Mouse (Mus musculus): Measurements from ENCODE around the gene Kank2. TPM values are rescaled to one million over a fixed set of nuclear protein-coding genes. Genes with fewer than 3 reads are reported as not detected.
"Not testable (repeated sequence)": the region's sequence is repeated elsewhere in the genome, so short reads cannot be mapped to it uniquely, and the experiment has no call there.

Gene Kank2
- total RNA-seq, 2 experiments from 2014 or later = 14.3 to 17.5 TPM

DNA sequence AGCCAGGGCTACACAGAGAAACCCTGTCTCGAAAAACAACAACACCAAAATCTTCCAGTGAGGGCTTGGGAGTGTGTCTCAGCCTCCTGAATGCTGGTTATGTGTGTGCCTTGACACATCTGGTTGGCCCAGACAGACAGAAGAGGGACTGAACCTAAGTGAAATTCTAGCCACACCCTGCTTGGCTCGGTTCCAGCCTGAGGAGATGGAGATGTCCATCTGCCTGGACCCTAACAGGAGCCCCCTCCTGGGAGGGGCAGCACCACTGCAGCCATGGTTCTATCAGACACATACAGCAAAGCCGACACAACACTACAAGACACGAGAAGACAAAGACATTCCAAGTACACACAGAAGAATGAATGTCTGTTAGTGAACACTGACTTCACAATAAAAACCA lies 19.6 kb upstream of the Kank2 start:
- DNase-seq = no peak

DNA sequence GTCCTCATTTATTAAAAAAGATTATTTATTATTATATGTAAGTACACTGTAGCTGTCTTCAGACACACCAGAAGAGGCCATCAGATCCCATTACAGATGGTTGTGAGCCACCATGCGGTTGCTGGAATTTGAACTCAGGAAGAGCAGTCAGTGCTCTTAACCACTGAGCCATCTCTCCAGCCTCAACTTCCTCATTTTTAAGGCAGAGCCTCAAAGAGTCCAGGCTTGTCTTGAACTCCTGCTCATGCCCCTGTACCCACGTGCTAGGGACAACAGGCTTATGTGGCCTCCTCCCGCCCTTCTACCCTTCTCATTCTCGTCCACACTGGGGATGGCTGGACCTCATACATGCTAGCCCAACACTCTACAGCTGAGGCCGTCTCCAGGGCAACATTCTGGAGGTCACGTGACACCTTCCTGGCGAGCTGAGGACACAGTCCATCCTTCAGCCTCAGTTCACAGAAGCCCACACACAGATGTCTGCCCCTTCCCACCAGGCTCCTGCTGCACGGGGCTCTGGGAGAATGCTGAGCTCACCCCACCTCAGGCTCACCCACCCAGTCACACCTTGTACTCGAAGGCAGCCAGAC lies 18.3 kb upstream of the Kank2 start:
- no peak for DNase-seq

DNA sequence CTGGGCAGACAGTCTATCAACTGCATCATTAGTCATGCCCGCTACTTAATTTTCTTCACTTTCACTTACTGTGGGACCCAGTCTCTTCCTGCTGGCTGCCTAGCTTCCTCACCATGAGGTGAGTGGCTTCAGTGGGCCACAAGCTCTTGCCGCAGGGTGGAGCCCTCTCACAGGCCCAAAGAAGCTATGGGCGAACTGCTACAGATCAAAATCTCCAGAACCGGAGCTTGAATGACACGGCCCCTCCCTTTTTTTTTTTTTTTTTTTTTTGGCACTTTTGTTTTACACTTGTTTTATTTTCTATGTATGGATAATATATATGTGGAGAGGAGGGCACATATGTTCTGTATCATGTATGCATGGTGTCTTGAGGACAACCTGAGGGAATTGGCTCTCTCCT lies 12.6 kb upstream of the Kank2 start:
- no peak for DNase-seq

DNA sequence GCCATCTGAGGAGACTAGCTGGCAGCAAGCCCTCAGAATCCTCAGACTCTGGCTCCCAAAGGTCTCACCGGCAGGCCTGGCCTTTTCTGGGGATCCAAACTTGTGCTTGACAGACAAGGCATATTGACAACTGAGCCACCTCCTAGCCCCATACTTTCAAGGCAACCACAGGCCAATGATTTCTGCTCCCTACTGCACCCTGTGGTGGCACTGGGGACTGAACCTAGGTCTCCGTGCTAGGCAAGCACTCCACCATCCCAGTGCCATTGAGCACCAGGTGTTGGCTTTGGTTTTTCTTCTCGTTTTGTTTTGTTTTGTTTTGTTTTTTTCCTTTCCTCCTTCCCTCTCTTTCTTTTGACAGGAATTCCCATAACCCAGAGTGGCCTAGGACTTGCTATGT lies 10.0 kb upstream of the Kank2 start:
- no peak for DNase-seq

DNA sequence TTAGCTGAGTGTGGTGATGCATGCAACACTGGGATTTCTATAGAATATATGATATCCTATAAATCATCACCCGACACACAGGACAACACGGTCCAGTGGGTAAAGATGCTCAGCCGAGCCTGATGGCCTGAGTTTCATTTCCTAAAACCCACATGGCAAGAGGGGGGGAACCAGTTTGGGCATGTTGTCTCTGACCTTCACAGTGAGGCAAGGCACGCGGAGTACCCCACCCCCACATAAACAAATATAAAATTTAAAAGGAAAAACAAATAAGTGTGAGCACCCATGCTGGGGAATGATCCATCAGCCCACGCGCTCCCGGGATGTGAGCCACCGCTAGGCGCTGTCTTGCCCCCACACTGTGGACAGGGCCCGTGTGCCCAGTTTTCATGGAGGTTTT lies 8.4 kb upstream of the Kank2 start:
- no peak for DNase-seq

DNA sequence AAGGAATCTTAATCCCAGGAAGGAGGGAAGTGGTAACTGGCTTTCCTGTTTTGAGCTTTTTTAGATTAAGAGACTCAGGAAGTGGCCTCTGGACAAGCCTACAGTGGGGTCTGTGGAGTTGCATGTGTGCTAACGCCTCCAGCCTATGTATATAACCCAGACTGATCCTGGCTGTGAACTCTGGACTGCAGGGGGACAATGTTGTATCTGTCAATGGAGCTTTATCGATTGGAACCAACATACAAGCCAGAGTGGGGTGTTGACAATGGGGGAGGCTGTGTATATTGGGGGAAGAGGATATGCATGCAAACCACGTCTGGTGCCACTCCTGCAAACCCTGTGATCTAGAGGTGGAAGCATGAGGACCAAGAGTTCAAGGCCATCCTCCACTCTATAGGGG lies 7.8 kb upstream of the Kank2 start:
- no peak for DNase-seq

DNA sequence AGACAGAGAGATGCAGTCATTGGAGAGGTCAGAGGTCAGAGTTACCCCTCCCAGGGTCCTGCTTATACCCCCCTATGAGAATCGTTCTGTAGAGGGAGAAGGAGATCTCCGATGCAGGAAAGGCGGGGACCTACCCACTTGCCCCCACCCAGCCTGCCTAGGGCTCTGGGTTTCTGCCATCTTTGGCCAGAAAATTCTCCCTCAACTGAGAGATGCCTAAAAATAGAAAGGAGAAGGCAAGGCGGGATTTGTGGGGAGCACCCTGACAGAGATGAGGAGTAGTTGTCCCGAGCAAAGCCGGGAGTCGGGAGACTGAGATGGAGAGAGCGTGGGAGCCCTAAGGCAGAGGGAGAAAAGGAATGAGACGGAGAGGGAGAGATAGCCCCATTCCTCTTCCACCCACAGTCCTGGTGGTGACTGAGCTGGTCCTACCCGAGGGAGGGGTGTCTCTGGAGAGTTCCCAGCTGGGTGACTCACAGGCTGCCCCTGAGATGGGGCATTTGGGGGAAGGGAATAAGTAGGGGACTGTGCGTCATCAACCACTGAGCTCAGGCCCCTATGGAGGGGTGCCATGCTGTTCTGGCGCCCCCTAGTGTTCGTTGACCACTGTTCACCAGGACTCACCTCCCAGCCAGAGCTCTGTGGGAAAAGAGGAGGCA lies 5.6 kb upstream of the Kank2 start:
- peak; percentile 68 for DNase-seq

DNA sequence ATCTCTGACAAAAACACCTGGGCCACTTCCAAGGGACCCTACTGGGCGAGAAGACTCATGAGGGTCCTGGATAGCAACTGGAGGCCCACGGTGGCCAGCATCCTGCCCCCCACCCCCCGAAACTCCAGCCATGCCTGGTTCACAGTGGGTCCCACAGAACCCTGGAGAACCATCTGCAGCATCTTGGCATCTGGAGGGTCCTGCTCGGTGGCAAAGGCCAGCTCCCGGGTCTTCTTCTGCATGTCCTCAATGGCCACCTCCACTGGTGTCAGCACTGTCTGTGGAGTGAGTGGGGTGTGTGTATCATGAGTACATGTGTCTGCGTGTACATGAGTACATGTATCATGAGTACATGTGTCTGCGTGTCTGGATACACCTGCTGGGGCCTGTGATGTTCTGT lies 3.0 kb upstream of the Kank2 start:
- no peak for DNase-seq

DNA sequence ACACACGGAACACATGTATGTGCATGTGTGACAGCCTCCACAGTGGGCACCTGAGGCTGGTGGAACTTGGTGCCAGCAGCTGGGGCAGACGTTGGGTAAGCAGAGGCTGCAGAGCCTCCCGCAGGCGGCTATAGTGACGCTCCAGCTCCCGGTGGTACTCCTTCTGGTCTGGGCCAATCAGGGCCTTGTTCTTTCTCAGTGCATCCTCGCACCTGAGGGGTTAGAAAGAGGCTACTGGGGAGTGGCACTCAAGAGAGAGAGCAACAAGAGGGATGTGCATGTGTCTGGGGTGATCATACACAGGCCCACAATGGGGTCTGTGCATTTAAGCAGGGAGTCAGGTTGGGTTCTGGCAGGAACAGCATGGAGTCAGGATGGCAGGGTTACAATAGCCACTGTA lies 2.6 kb upstream of the Kank2 start:
- DNase-seq = no peak

DNA sequence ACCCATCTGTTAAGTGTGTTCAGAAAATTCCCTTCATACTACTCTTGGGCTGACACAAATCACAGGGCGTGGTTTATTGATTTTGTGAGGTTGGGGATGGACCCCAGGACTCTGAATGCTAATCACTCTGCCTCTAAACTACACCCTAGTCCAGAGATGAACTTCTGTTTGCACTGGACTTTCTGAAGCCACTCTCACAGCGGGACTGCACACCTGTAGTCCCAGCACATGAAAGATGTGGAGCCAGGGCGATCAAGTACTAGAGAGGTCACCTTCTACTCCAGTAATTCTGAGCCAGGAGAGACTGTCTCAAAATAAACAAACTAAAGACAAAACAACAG lies 436 bp upstream of the Kank2 start:
- no peak for DNase-seq

DNA sequence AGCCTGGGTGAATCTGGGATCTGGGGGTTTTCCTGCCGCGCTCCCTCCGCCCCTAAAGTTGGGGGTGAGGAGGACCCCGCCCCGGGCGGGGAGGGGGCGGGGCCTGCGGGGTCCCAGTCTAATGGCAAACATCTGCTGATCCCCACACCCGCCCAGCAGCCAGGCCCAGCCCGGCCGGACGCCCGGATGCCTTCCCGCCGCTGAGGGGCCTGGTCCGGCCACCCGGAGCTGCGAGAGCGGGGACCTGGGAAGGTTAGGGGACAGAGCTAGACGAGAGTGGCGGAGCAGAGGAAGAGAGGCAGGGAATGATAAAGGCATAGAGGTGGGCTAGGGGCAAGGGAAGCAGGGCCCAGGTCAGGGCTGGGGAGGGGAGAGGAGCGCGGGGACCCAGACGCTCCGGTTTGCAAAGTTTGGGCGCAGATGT lies 611 bp downstream of the Kank2 start:
- peak; percentile 81 for DNase-seq

DNA sequence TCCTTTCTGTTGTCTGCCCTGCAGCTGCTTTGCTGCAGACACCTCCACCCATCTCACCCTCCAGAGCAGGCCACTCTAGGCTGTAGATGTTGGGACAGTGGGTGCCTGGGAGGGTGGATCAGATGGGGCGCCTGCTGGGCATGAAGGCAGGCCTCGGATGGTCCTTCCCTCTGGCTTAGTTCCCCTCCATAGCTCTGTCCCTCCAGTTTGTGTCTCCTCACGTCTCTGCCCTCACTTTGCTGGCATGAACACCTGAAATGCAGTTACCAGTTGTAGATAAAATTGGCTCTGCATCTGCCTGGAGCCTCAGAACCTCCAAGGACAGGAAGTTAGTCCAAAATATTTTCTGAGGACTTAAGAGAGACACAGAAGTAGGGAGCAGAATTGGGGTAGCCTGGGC lies 1.6 kb downstream of the Kank2 start:
- DNase-seq = no peak

DNA sequence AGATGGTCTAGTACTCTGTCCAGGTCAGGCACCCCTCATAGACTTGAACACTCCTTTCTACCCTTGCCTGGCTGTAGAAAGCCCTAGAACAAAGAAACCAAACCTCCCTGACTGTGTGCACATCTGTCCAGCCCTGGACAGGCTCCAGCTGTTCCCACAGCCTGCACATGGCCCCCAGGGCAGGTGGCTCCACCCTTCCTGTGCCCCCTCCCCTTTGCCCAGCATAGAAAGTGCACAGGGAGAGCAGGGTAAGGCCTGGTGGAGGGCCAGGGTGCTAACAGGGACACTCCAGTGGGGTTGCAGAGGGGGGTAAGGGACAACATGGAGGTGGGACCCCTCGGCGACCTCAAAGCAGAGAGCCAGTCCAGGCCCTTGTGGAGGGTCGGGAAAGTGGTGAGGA lies 2.3 kb downstream of the Kank2 start:
- DNase-seq = no peak

DNA sequence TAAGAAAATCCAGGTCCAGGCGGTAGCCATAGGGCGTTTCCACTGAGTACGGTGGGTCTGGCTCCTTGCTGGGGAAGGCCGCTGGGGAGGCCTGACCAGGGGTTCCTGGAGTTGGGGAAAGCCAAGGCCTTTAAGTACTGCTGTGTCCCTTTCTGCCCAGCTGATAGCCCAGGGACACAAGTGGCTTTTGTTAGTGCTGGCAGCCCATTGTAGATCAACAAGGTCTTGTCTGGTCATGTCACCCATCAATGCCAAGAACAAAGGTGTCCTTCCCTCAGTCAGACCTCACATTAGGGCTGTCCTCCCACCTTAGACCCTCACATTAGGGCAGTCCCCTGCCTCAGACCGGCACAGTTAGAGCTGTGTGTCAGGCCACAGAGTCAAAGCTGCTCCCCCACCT lies 3.0 kb downstream of the Kank2 start:
- no peak for DNase-seq

DNA sequence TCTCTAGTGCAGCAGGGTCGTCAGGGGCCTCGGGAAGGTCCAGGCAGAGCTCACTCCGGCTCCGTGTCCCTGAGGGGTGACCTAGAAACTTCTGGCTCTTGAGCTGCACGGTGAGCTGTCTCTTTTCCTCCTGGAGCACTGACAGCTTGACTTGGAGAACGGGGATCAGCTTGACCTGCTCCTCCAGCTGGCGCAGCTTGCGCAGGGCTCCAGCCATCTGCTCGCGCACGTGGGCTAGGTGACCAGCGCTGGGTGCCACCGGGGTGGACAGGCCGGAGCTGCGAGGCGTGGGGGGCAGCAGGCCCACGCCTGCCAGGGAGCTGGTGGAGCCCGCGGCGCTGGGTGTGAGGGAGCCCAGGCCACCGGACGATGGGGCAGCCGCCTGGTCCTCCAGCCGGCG lies 3.6 kb downstream of the Kank2 start:
- no peak for DNase-seq

DNA sequence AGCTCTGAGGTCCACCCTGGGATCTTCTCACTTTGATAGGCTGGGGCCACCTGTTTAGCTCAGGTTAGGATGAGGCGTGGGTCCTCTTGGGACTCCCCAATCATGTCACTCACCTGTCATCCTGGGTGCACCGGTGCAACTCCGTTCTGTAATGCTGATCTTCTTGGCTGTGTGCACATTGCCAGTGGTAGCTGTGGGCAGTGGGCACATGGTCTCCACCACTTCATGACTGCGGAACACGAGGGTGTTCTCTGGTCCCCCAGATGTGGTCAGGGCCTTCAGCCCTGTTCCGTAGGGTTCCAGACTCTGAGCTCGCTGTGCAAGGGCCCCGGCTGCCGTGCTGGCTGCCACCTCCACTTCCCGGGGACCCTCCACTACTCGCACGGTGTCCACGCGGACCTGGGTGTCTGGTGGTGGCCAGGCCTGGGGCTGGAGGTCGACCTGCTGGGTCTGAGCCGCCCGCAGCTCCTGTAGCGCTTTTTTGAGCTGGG lies 4.2 kb downstream of the Kank2 start:
- DNase-seq = no peak

DNA sequence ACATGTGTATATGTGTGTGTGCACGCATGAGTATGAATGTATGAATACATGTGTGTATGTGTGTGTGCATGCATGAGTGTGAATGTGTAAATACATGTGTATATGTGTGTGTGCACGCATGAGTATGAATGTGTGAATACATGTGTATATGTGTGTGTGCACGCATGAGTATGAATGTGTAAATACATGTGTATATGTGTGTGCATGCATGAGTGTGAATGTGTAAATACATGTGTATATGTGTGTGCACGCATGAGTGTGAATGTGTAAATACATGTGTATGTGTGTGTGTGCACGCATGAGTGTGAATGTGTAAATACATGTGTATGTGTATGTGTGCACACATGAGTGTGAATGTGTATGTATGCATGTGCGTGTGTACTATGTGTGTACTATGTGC lies 5.0 kb downstream of the Kank2 start:
- not testable (repeated sequence) for DNase-seq

DNA sequence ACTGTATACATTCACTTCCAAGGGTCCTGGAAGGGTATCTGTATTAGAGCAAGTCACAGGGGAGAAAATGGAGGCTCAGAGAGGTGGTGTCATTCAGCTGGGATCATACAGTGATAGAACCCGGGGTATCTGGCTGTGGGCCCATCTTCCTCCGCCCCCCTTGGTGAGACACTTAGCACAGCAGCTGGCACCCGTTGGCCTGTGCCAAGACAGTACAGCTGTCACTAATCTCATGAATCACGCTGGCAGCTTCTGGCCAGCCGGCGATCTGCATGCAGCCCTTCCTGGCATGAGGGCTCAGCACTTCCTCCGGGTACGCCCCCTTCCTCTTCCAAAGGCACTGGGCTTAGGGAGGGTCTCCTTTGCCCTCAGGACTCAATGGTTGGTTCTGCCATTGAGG lies 5.9 kb downstream of the Kank2 start:
- DNase-seq = peak; percentile 70

DNA sequence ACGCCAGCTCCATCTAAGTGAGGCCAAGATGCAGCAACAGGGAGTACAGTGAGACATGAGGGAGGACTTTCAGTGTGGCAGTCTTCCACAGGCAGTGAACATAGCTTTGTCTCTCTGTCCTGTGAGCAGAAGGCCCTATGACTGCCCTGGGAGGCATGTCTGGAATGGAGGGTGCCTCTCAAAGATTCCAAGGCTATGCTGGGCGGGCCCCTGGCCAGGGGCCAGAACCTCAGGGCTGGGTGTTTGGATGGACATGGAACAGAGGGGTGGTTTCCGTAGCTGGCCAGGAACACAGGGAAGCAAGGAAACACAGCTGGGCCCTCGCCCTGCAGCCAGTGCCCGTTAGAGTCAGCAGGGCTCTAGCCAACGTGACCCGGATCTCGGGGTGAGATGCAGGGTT lies 6.7 kb downstream of the Kank2 start:
- DNase-seq = peak; percentile 88

DNA sequence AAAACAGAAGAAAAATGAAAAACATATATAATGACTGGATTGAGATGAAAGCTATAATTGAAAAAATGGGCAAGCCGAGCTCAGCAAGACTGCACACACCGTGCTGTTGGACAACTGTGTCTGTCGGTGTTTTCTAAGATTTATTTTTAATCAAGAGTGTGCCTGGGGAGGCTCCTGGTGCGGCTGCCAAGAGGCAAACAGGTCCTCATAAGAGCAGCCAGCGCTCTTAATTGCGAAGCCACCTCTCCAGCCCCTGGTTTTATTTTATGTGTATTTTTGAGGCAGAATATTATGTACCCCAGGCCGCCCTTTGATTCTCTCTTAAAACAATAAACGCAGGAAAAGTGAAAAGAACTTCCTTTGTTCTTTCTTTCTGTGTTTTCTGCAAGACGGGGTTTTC lies 10.3 kb downstream of the Kank2 start:
- no peak for DNase-seq

DNA sequence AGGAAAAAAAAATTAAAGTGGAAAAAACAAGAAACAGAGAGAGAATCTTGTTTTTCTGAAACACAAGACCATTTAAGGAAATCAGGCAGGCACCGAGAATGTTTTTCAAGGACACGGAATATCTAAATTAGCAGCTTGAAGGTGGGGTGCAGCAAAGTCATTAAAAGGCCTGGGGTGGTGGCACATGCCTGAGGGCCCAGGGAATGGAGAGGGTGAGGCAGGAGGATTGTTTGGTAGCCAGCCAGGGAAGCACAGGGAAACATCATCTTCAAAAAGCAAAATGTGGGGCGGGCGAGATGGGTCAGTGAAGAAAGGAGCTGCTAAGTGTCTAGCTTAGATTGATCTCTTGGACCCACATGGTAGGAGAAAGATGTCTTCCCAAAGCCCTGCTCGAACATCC lies 10.9 kb downstream of the Kank2 start:
- no peak for DNase-seq

DNA sequence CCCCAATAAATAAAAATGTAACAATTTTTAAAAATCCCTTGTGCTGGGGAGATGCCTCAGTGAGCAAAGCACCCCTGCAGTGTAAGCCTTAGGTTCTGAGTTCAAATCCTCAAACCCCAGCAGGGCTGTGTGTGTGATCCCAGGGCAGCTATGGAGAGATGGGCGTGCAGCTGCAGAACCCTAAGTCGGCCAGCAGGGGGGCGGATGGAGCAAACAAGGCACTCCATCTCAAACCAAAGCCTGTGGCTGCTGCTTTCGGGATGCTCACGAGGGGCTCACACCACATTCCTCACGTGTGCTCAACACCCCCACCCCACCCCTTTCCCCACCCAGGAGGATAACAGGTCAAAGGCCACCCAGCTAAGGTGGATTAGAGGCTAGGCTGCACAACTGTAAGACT lies 11.6 kb downstream of the Kank2 start:
- peak; percentile 50 for DNase-seq

DNA sequence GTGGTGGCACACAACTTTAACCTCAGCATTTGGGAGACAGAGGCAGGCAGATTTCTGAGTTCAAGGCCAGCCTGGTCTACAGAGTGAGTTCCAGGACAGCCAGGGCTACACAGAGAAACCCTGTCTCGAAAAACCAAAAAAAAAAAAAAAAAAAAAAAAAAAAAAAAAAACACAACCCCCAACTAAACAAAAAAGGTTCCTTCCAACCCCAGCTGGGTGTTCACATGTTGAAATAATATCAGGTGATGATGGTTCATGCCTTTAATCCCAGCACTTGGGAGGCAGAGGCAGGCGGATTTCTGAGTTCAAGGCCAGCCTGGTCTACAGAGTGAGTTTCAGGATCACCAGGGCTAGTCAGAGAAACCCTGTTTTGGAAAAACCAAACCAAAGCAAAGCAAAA lies 12.2 kb downstream of the Kank2 start:
- DNase-seq = not testable (repeated sequence)

DNA sequence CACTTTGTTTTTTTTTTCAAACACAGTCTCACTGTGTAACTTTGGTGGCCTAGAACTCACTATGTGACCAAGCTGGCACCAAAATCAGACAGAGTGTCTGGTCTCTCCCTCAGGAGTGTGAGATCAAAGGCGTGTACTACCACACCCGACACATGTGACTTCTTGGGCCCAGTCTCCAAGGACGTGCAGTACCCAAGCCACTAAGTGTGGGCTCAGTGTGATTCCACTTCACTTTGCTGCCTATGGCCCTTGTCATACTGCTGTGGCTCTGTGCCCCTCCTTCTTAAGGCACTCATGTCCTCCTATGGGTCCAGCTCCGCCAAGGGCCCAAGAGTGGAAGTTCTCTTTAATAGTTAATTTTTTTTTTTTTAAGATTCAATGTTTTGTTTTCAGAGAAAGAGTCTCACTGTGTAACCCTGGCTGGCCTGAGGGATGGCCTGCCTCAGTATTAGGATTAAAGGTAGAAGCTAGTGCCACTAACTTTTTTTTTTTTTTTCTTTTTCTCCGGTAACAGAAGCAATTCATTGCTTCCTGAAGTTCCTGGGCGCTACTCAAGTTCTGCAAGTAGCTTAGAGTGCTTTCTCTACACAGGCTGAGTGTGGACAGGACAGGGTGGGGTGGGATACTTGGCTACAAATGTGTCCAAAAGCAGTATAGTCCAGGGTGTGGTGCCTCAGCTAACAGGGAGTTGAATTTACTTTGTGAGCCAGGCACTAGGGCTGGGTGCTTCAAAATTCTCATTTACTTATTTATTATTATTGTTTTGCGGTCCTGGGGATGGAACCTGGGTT lies 13.8 kb downstream of the Kank2 start:
- no peak for DNase-seq
